Mouse (Mus musculus) ES-Bruce4 (cell line): ENCODE measurements at regions not wholly inside any gene's neighbourhood (a gene's known extent, or its start where the extent isn't known, plus 50 kb on each side); places are given as distances from the start of the nearest gene placed in this dataset.

Source experiments
- CTCF ChIP-seq: IDR thresholded peaks from one replicate; pipeline ENCODE4 v1.8.1; 2011; ENCODE audit warnings: low read depth, low read length
- POLR2A ChIP-seq: IDR thresholded peaks from one replicate; pipeline ENCODE4 v1.8.1; 2011; ENCODE audit warnings: low read length; ENCODE audit not compliant: insufficient read depth

- TF ChIP-seq POLR2A, result no peak
- TF ChIP-seq CTCF, result no peak
These were observed 235.5 kb downstream of the Insig2 start for GRCm38 (mm10) chr1:121096551-121097550.
